Mouse (Mus musculus): ENCODE measurements at regions not wholly inside any gene's neighbourhood (a gene's known extent, or its start where the extent isn't known, plus 50 kb on each side); places are given as distances from the start of the nearest gene placed in this dataset.

- no peaks in the 10 kb centered on the region for H3K36me3 ChIP-seq (ENCODE audit: control insufficient read depth, insufficient read depth)
- no peak overlapping the region for H3K9ac ChIP-seq (replicated peaks; ENCODE audit: low read depth, low read length)
- no peaks in the 10 kb centered on the region for H3K4me1 ChIP-seq (replicated peaks; ENCODE audit: control insufficient read depth, insufficient read depth, low read length)
- H3K27me3 ChIP-seq (replicated peaks; ENCODE audit: control insufficient read depth, insufficient read depth, low read length), result no peaks in the 10 kb centered on the region
- 17% methylated on average over 7 of the region's 7 CpGs for WGBS
- ATAC-seq, result no peak
- H3K9me3 ChIP-seq (ENCODE audit: control insufficient read depth, low read length), result no peaks in the 10 kb centered on the region
- H3K27ac ChIP-seq (ENCODE audit: low read length), result no peak overlapping the region
- no peak overlapping the region for H3K4me2 ChIP-seq (ENCODE audit: low read length)
- H3K4me3 ChIP-seq (replicated peaks; ENCODE audit: low read length), result no peak overlapping the region
Observed at GRCm38 (mm10) chr3:105215729-105216128, 149.1 kb downstream of the 4930564D02Rik start.

GRCm38 (mm10) chr3:105219630-105220029, 153.0 kb downstream of the 4930564D02Rik start:
- WGBS, result 65% methylated on average over 3 of the region's 3 CpGs
- Histone ChIP-seq H3K4me2 (ENCODE audit: low read length) (no peak overlapping the region), H3K36me3 (ENCODE audit: control insufficient read depth, insufficient read depth) (no peaks in the 10 kb centered on the region), H3K9ac (replicated peaks; ENCODE audit: low read depth, low read length) (no peak overlapping the region), H3K9me3 (ENCODE audit: control insufficient read depth, low read length) (no peaks in the 10 kb centered on the region), H3K27ac (ENCODE audit: low read length) (no peak overlapping the region), H3K4me3 (replicated peaks; ENCODE audit: low read length) (no peak overlapping the region), H3K27me3 (replicated peaks; ENCODE audit: control insufficient read depth, insufficient read depth, low read length) (no peaks in the 10 kb centered on the region), H3K4me1 (replicated peaks; ENCODE audit: control insufficient read depth, insufficient read depth, low read length) (no peaks in the 10 kb centered on the region)
- ATAC-seq, result no peak

DNA sequence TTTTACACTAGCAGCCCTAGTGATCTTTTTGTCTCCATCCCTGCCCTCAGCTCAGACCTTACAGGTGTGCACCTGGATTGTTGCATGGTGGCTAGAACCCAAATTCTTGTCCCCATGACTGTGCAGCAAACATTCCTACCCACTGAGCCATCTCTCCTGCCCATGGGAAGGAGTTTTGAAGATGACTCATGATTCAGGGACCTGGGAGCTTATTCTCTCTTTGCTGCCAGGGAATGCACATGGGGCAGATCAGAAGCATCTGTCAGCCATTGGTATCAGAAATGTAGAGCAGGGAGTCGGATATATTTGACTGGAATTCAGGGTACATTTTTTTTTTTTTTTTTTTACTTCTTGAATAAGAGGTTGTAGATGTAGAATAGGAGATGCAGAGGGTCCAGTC, 154.0 kb downstream of the 4930564D02Rik start:
- Histone ChIP-seq H3K9ac (replicated peaks; ENCODE audit: low read depth, low read length) (no peak overlapping the region), H3K27me3 (replicated peaks; ENCODE audit: control insufficient read depth, insufficient read depth, low read length) (no peaks in the 10 kb centered on the region), H3K36me3 (ENCODE audit: control insufficient read depth, insufficient read depth) (no peaks in the 10 kb centered on the region), H3K27ac (ENCODE audit: low read length) (no peak overlapping the region), H3K9me3 (ENCODE audit: control insufficient read depth, low read length) (no peaks in the 10 kb centered on the region), H3K4me1 (replicated peaks; ENCODE audit: control insufficient read depth, insufficient read depth, low read length) (no peaks in the 10 kb centered on the region), H3K4me2 (ENCODE audit: low read length) (no peak overlapping the region), H3K4me3 (replicated peaks; ENCODE audit: low read length) (no peak overlapping the region)
- ATAC-seq, result no peak
- WGBS, result 73% methylated on average over 1 of the region's 1 CpGs

- H3K4me1 ChIP-seq (replicated peaks; ENCODE audit: control insufficient read depth, insufficient read depth, low read length), result no peaks in the 10 kb centered on the region
- ATAC-seq, result no peak
- H3K27ac ChIP-seq (ENCODE audit: low read length), result no peak overlapping the region
- no peaks in the 10 kb centered on the region for H3K9me3 ChIP-seq (ENCODE audit: control insufficient read depth, low read length)
- no peak overlapping the region for H3K4me3 ChIP-seq (replicated peaks; ENCODE audit: low read length)
- H3K27me3 ChIP-seq (replicated peaks; ENCODE audit: control insufficient read depth, insufficient read depth, low read length), result no peaks in the 10 kb centered on the region
- WGBS, result 75% methylated on average over 3 of the region's 3 CpGs
- H3K4me2 ChIP-seq (ENCODE audit: low read length), result no peak overlapping the region
- H3K36me3 ChIP-seq (ENCODE audit: control insufficient read depth, insufficient read depth), result no peaks in the 10 kb centered on the region
- no peak overlapping the region for H3K9ac ChIP-seq (replicated peaks; ENCODE audit: low read depth, low read length)
Observed at GRCm38 (mm10) chr3:105222925-105223324, 156.3 kb downstream of the 4930564D02Rik start.

- WGBS, result 53% methylated on average over 4 of the region's 4 CpGs
- H3K9ac ChIP-seq (replicated peaks; ENCODE audit: low read depth, low read length), result no peak overlapping the region
- ATAC-seq, result no peak
Observed at GRCm38 (mm10) chr3:105223671-105224070, 157.0 kb downstream of the 4930564D02Rik start.

GRCm38 (mm10) chr3:105227551-105227950, 160.9 kb downstream of the 4930564D02Rik start:
- Histone ChIP-seq H3K4me3 (replicated peaks; ENCODE audit: low read length) (no peak overlapping the region), H3K9me3 (ENCODE audit: control insufficient read depth, low read length) (no peaks in the 10 kb centered on the region), H3K4me2 (ENCODE audit: low read length) (no peak overlapping the region), H3K4me1 (replicated peaks; ENCODE audit: control insufficient read depth, insufficient read depth, low read length) (no peaks in the 10 kb centered on the region), H3K36me3 (ENCODE audit: control insufficient read depth, insufficient read depth) (no peaks in the 10 kb centered on the region), H3K27ac (ENCODE audit: low read length) (no peak overlapping the region), H3K27me3 (replicated peaks; ENCODE audit: control insufficient read depth, insufficient read depth, low read length) (no peaks in the 10 kb centered on the region), H3K9ac (replicated peaks; ENCODE audit: low read depth, low read length) (no peak overlapping the region)
- no peak for ATAC-seq
- 73% methylated on average over 1 of the region's 1 CpGs for WGBS

More at GRCm38 (mm10) chr3:105223671-105224070, 157.0 kb downstream of the 4930564D02Rik start:
- H3K4me1 ChIP-seq (replicated peaks; ENCODE audit: control insufficient read depth, insufficient read depth, low read length), result no peaks in the 10 kb centered on the region
- H3K36me3 ChIP-seq (ENCODE audit: control insufficient read depth, insufficient read depth), result no peaks in the 10 kb centered on the region
- H3K4me2 ChIP-seq (ENCODE audit: low read length), result no peak overlapping the region
- H3K4me3 ChIP-seq (replicated peaks; ENCODE audit: low read length), result no peak overlapping the region
- no peaks in the 10 kb centered on the region for H3K9me3 ChIP-seq (ENCODE audit: control insufficient read depth, low read length)
- no peak overlapping the region for H3K27ac ChIP-seq (ENCODE audit: low read length)
- no peaks in the 10 kb centered on the region for H3K27me3 ChIP-seq (replicated peaks; ENCODE audit: control insufficient read depth, insufficient read depth, low read length)

- H3K36me3 ChIP-seq (ENCODE audit: control insufficient read depth, insufficient read depth), result no peaks in the 10 kb centered on the region
- no peak overlapping the region for H3K27ac ChIP-seq (ENCODE audit: low read length)
- no peaks in the 10 kb centered on the region for H3K9me3 ChIP-seq (ENCODE audit: control insufficient read depth, low read length)
- 96% methylated on average over 3 of the region's 3 CpGs for WGBS
- no peaks in the 10 kb centered on the region for H3K4me1 ChIP-seq (replicated peaks; ENCODE audit: control insufficient read depth, insufficient read depth, low read length)
- no peak overlapping the region for H3K4me2 ChIP-seq (ENCODE audit: low read length)
- no peaks in the 10 kb centered on the region for H3K27me3 ChIP-seq (replicated peaks; ENCODE audit: control insufficient read depth, insufficient read depth, low read length)
- no peak for ATAC-seq
- H3K4me3 ChIP-seq (replicated peaks; ENCODE audit: low read length), result no peak overlapping the region
- H3K9ac ChIP-seq (replicated peaks; ENCODE audit: low read depth, low read length), result no peak overlapping the region
Observed at GRCm38 (mm10) chr3:105228401-105228800, 161.8 kb downstream of the 4930564D02Rik start.

- no peak; the same call in 1 of the 2 replicates for ATAC-seq
- H3K4me2 ChIP-seq (ENCODE audit: low read length), result no peak overlapping the region
- H3K4me1 ChIP-seq (replicated peaks; ENCODE audit: control insufficient read depth, insufficient read depth, low read length), result no peaks in the 10 kb centered on the region
- 66% methylated on average over 3 of the region's 3 CpGs for WGBS
- H3K9ac ChIP-seq (replicated peaks; ENCODE audit: low read depth, low read length), result no peak overlapping the region
- H3K27ac ChIP-seq (ENCODE audit: low read length), result no peak overlapping the region
- no peaks in the 10 kb centered on the region for H3K27me3 ChIP-seq (replicated peaks; ENCODE audit: control insufficient read depth, insufficient read depth, low read length)
- no peaks in the 10 kb centered on the region for H3K9me3 ChIP-seq (ENCODE audit: control insufficient read depth, low read length)
- no peak overlapping the region for H3K4me3 ChIP-seq (replicated peaks; ENCODE audit: low read length)
- H3K36me3 ChIP-seq (ENCODE audit: control insufficient read depth, insufficient read depth), result no peaks in the 10 kb centered on the region
Observed at GRCm38 (mm10) chr3:105241048-105241447, 174.4 kb downstream of the 4930564D02Rik start.

DNA sequence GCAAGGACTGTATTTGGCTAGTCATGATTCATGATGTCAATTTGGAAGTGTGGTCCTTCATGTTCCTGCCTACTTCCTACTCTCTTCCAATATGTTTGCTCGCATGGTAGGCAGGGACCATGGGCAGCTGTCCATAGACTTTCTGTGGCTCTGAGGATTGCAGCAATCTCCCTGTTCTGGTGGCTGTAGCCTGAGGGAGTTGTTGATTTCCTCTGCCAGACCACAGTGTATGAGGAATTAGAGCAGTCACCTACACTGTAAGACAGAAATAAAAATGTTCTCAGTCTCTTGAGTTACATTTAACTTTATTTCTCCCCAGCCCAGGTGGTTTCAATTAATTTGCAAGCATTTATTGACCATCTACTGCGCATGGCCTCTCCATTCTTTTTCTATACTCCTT, 190.5 kb downstream of the 4930564D02Rik start:
- Histone ChIP-seq H3K4me3 (replicated peaks; ENCODE audit: low read length) (no peak overlapping the region), H3K4me2 (ENCODE audit: low read length) (no peak overlapping the region), H3K27me3 (replicated peaks; ENCODE audit: control insufficient read depth, insufficient read depth, low read length) (no peaks in the 10 kb centered on the region), H3K27ac (ENCODE audit: low read length) (no peak overlapping the region), H3K4me1 (replicated peaks; ENCODE audit: control insufficient read depth, insufficient read depth, low read length) (no peaks in the 10 kb centered on the region), H3K9me3 (ENCODE audit: control insufficient read depth, low read length) (no peaks in the 10 kb centered on the region), H3K36me3 (ENCODE audit: control insufficient read depth, insufficient read depth) (no peaks in the 10 kb centered on the region), H3K9ac (replicated peaks; ENCODE audit: low read depth, low read length) (no peak overlapping the region)
- 95% methylated on average over 2 of the region's 2 CpGs for WGBS
- ATAC-seq, result no peak

DNA sequence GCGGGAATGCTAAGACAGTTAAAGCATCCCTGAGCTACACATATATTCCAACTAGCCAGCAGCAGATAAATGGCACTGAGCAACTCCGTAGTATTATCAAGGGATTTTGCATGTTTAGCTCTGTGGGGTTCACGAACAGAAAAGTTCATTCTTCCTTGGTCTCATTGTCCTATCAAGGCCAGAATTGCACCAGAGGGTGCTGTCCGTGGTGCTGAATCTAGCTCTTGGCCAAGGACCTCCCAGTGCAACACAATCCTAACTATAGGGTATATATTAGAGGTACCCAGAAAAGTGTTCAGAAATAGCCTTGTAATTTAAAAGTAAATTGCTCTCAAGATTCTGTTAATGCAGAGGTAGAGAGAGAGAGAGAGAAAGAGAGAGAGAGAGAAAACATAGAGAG, 176.9 kb upstream of the Kcnd3 start:
- WGBS, result 29% methylated on average over 4 of the region's 4 CpGs
- H3K9me3 ChIP-seq (ENCODE audit: control insufficient read depth, low read length), result no peaks in the 10 kb centered on the region
- H3K4me3 ChIP-seq (replicated peaks; ENCODE audit: low read length), result no peak overlapping the region

More for the DNA sequence above, 176.9 kb upstream of the Kcnd3 start:
- no peaks in the 10 kb centered on the region for H3K4me1 ChIP-seq (replicated peaks; ENCODE audit: control insufficient read depth, insufficient read depth, low read length)
- no peak overlapping the region for H3K4me2 ChIP-seq (ENCODE audit: low read length)
- no peak for ATAC-seq
- no peak overlapping the region for H3K9ac ChIP-seq (replicated peaks; ENCODE audit: low read depth, low read length)
- H3K36me3 ChIP-seq (ENCODE audit: control insufficient read depth, insufficient read depth), result no peaks in the 10 kb centered on the region
- no peaks in the 10 kb centered on the region for H3K27me3 ChIP-seq (replicated peaks; ENCODE audit: control insufficient read depth, insufficient read depth, low read length)
- H3K27ac ChIP-seq (ENCODE audit: low read length), result no peak overlapping the region
